Mouse (Mus musculus): ENCODE results near the gene Atp7a. TPM values are rescaled to one million over a fixed set of nuclear protein-coding genes. Genes with fewer than 3 reads are reported as not detected.

Gene Atp7a
- polyA plus RNA-seq, 1 experiment from 2014 or later = 34.7 TPM

Other genes with a start within 250 kb of the Atp7a start
- 239 and 250 TPM in 2 replicates for gene Atrx, start 97.9 kb upstream of the Atp7a start, polyA plus RNA-seq (2016; fragmentation: Nextera tagmentation; extraction: Ambion mirVana)
- 59.6 and 64.9 TPM in 2 replicates for gene Magt1, start 15.4 kb upstream of the Atp7a start, polyA plus RNA-seq (2016; fragmentation: Nextera tagmentation; extraction: Ambion mirVana)
- 320 and 347 TPM in 2 replicates for gene Cox7b, start 11.6 kb upstream of the Atp7a start, polyA plus RNA-seq (2016; fragmentation: Nextera tagmentation; extraction: Ambion mirVana)
- gene Tlr13, start 115.9 kb downstream of the Atp7a start, polyA plus RNA-seq (2016; fragmentation: Nextera tagmentation; extraction: Ambion mirVana) = 0.42 and 0.52 TPM in 2 replicates
- 298 and 309 TPM in 2 replicates for gene Pgk1, start 159.8 kb downstream of the Atp7a start, polyA plus RNA-seq (2016; fragmentation: Nextera tagmentation; extraction: Ambion mirVana)
- 9.2 and 10.1 TPM in 2 replicates for gene Taf9b, start 193.9 kb downstream of the Atp7a start, polyA plus RNA-seq (2016; fragmentation: Nextera tagmentation; extraction: Ambion mirVana)
- gene Fnd3c2, start 228.1 kb downstream of the Atp7a start, polyA plus RNA-seq (2016; fragmentation: Nextera tagmentation; extraction: Ambion mirVana) = not detected in 2 replicates

Data from embryonic facial prominence, embryonic 12.5 days (tissue).